Mouse (Mus musculus) mouse trophoblast stem cell (cell line): ENCODE measurements at regions not wholly inside any gene's neighbourhood (a gene's known extent, or its start where the extent isn't known, plus 50 kb on each side); places are given as distances from the start of the nearest gene placed in this dataset.

ENCODE experiments used
- in situ Hi-C, 2 experiments: fragments of 300-500 bp; cut with MseI, MboI; formaldehyde crosslinking; loops; 2 replicates in 1 of 2; 3 replicates in 1 of 2; pipeline ENCODE4 v1.15.1; 2025

GRCm38 (mm10) chr13:42507535-42507934 is 172.9 kb upstream of the Phactr1 start:
- in situ Hi-C loops: no loop called here

GRCm38 (mm10) chr13:42518686-42519085 is 161.7 kb upstream of the Phactr1 start:
- in situ Hi-C loops: no loop called here

- in situ Hi-C loops: no loop called here
Observed at GRCm38 (mm10) chr13:42522553-42522952, 157.9 kb upstream of the Phactr1 start.

GRCm38 (mm10) chr13:42526163-42526562 is 154.3 kb upstream of the Phactr1 start:
- in situ Hi-C loops: no loop called here

- in situ Hi-C loops: no loop called here
Observed at GRCm38 (mm10) chr13:42526966-42527365, 153.5 kb upstream of the Phactr1 start.

- in situ Hi-C loops: no loop called here
Observed at GRCm38 (mm10) chr13:42528169-42528568, 152.3 kb upstream of the Phactr1 start.

- in situ Hi-C loops: no loop called here
Observed at GRCm38 (mm10) chr13:42536501-42537210, 143.8 kb upstream of the Phactr1 start.

GRCm38 (mm10) chr13:42538046-42538445 is 142.4 kb upstream of the Phactr1 start:
- in situ Hi-C loops: no loop called here

- in situ Hi-C loops: no loop called here
Observed at GRCm38 (mm10) chr13:42544536-42545094, 135.8 kb upstream of the Phactr1 start.

- in situ Hi-C loops: no loop called here
Observed at GRCm38 (mm10) chr13:42546389-42546788, 134.0 kb upstream of the Phactr1 start.

- in situ Hi-C loops: no loop called here
Observed at GRCm38 (mm10) chr13:42546851-42547250, 133.6 kb upstream of the Phactr1 start.

- in situ Hi-C loops: no loop called here
Observed at GRCm38 (mm10) chr13:42549021-42549559, 131.3 kb upstream of the Phactr1 start.

- in situ Hi-C loops: no loop called here
Observed at GRCm38 (mm10) chr13:42554961-42555360, 125.5 kb upstream of the Phactr1 start.

- in situ Hi-C loops: no loop called here
Observed at GRCm38 (mm10) chr13:42558526-42558925, 121.9 kb upstream of the Phactr1 start.

- in situ Hi-C loops: no loop called here
Observed at GRCm38 (mm10) chr13:42561446-42561845, 119.0 kb upstream of the Phactr1 start.

GRCm38 (mm10) chr13:42565291-42566058 is 114.9 kb upstream of the Phactr1 start:
- in situ Hi-C loops: no loop called here

- in situ Hi-C loops: no loop called here
Observed at GRCm38 (mm10) chr13:42570600-42571348, 109.6 kb upstream of the Phactr1 start.

- in situ Hi-C loops: no loop called here
Observed at GRCm38 (mm10) chr13:42574189-42574588, 106.2 kb upstream of the Phactr1 start.

- in situ Hi-C loops: loop anchor here in 1 of 2 experiments (25.0 kb wide), 1 partner anchor 389 kb away; no protein-coding TSS in a partner anchor
Observed at GRCm38 (mm10) chr13:42575725-42576426, 104.5 kb upstream of the Phactr1 start.

GRCm38 (mm10) chr13:42579471-42579870 is 101.0 kb upstream of the Phactr1 start:
- in situ Hi-C loops: loop anchor here in 1 of 2 experiments (25.0 kb wide), 1 partner anchor 392 kb away; no protein-coding TSS in a partner anchor

- in situ Hi-C loops: loop anchor here (10.0 to 25.0 kb wide), 2 partner anchors 284 to 402 kb away; partner anchors contain the start of gene Edn1 (in 2 of the 2)
Observed at GRCm38 (mm10) chr13:42589136-42589535, 91.3 kb upstream of the Phactr1 start.
